Mouse (Mus musculus): ENCODE results near the gene Crym.
A peak's percentile ranks its signal among the peaks of the same experiment; 100 is the strongest.

Gene Crym

GRCm38 (mm10) chr7:120201771-120202170, at the start of gene Crym:
Crym (minus strand) TSS chr7:120202111.
- peak; percentile 15 for DNase-seq (ENCODE audit: low read depth, low spot score)

- DNase-seq (ENCODE audit: low read depth, low spot score), result peak; percentile 37
These were observed 39.2 kb upstream of the Crym start for GRCm38 (mm10) chr7:120241092-120241491.

- DNase-seq (ENCODE audit: low read depth, low spot score), result no peak
These were observed 26.6 kb upstream of the Crym start for GRCm38 (mm10) chr7:120228541-120228940.

GRCm38 (mm10) chr7:120205989-120206388, 4.1 kb upstream of the Crym start:
- DNase-seq (ENCODE audit: low read depth, low spot score), result no peak

GRCm38 (mm10) chr7:120203789-120204188, 1.9 kb upstream of the Crym start, which contains the start of gene Abca14:
Abca14 (plus strand) TSS chr7:120203961.
- peak; percentile 72 for DNase-seq (ENCODE audit: low read depth, low spot score)

GRCm38 (mm10) chr7:120201231-120201744, 623 bp downstream of the Crym start:
- DNase-seq (ENCODE audit: low read depth, low spot score), result no peak

GRCm38 (mm10) chr7:120195207-120195606, 6.7 kb downstream of the Crym start:
- no peak for DNase-seq (ENCODE audit: low read depth, low spot score)

GRCm38 (mm10) chr7:120192816-120193215, 9.1 kb downstream of the Crym start:
- no peak for DNase-seq (ENCODE audit: low read depth, low spot score)

- DNase-seq (ENCODE audit: low read depth, low spot score), result no peak
These were observed 9.7 kb downstream of the Crym start for GRCm38 (mm10) chr7:120192207-120192606.

- no peak for DNase-seq (ENCODE audit: low read depth, low spot score)
These were observed 11.7 kb downstream of the Crym start for GRCm38 (mm10) chr7:120190150-120190665.

- no peak for DNase-seq (ENCODE audit: low read depth, low spot score)
These were observed 12.4 kb downstream of the Crym start for GRCm38 (mm10) chr7:120189369-120190149.

GRCm38 (mm10) chr7:120188946-120189345, 13.0 kb downstream of the Crym start:
- DNase-seq (ENCODE audit: low read depth, low spot score), result no peak

- DNase-seq (ENCODE audit: low read depth, low spot score), result no peak
These were observed 19.0 kb downstream of the Crym start for GRCm38 (mm10) chr7:120182891-120183290.

GRCm38 (mm10) chr7:120181401-120182230, 20.3 kb downstream of the Crym start:
- no peak for DNase-seq (ENCODE audit: low read depth, low spot score)

- no peak for DNase-seq (ENCODE audit: low read depth, low spot score)
These were observed 21.4 kb downstream of the Crym start for GRCm38 (mm10) chr7:120180547-120180946.

- DNase-seq (ENCODE audit: low read depth, low spot score), result no peak
These were observed 23.0 kb downstream of the Crym start for GRCm38 (mm10) chr7:120178935-120179334.

- DNase-seq (ENCODE audit: low read depth, low spot score), result no peak
These were observed 24.3 kb downstream of the Crym start for GRCm38 (mm10) chr7:120177611-120178010.

GRCm38 (mm10) chr7:120174723-120175504, 27.0 kb downstream of the Crym start:
- DNase-seq (ENCODE audit: low read depth, low spot score), result no peak

GRCm38 (mm10) chr7:120173603-120174244, 28.2 kb downstream of the Crym start, which contains the start of gene Anks4b:
Anks4b (plus strand) TSS chr7:120173858.
- no peak for DNase-seq (ENCODE audit: low read depth, low spot score)

GRCm38 (mm10) chr7:120172188-120172700, 29.7 kb downstream of the Crym start:
- DNase-seq (ENCODE audit: low read depth, low spot score), result no peak

Data from ES-CJ7 (cell line).